Mouse (Mus musculus): ENCODE measurements at regions not wholly inside any gene's neighbourhood (a gene's known extent, or its start where the extent isn't known, plus 50 kb on each side); places are given as distances from the start of the nearest gene placed in this dataset.

GRCm38 (mm10) chr2:74450064-74450765 lies 129.0 kb downstream of the Lnpk start:
- no peak for TF ChIP-seq POLR2A (IDR thresholded peaks at IDR 0.05; ENCODE audit: extremely low read depth, insufficient read depth, low read length)
- TF ChIP-seq CTCF (IDR thresholded peaks at IDR 0.05; ENCODE audit: extremely low read depth, insufficient read depth, low read length), result no peak

Measured in cortical plate, adult 2 months (tissue).